Mouse (Mus musculus) kidney, adult 9 months (tissue): ENCODE measurements around the gene Ptprg.

Experiments used
- DNase-seq: peaks from one replicate; pipeline ENCODE4 v3.0.0; 2022

The Ptprg gene

GRCm38 (mm10) chr14:11688142-11688541 lies 134.8 kb downstream of the Ptprg start:
- no peak for DNase-seq

DNA sequence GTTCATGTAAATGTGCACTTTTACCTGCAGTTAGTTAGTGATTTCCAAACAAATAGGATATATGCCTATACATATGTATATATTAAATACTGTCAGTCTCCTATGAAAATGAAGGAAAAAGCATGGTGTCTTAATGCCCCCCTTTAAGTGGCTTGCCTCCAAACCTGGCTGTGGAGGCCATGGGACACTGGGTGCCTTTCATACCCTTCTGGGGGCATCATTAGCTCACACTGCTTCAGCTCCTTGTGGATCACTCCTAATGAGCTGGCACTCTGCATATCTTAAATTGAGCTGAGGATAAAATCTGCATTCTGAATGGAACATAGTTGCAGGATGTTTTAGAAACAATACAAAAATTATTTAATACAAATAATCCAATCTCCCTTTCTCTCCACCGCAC lies 136.7 kb downstream of the Ptprg start:
- no peak for DNase-seq

GRCm38 (mm10) chr14:11691531-11691930 lies 138.2 kb downstream of the Ptprg start:
- DNase-seq = no peak

DNA sequence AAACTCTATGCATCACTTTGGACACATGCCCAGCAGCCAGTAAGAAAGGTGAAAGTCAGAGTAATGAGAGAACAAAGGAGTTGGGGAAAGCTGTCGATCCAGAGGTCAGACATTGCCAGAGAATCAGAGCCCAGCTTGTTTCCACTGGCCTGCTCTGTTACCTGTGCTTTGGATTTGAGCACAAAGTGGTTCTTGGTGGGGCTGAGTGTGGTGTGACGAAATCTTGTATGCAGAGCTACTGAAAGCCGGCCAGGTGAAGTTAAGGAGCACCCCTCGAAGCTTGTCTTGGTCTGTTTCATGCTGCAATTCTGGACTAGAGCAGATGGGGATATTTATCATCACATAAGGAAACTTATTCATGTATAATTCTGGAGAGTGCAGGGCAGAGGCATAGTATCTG lies 145.5 kb downstream of the Ptprg start:
- no peak for DNase-seq

DNA sequence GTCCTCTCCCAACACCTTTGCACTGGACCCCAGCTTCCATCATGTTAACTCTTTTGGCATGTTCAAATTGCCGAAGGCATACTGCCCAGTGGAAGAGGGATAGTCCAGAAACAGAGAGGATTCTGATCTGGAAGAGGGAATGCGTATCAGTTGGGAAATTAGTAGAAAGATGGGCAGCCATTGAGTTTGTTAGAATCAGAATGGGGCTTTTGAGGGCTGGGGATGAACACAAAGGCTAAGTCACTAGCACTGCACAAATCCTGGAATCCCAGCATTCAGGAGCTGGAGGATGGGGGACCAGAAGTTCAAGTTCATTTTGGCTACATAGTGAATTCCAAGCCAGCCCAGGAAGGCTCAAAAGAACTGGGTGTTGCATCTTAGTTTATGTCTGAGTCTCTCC lies 146.3 kb downstream of the Ptprg start:
- DNase-seq = no peak

GRCm38 (mm10) chr14:11701516-11702249 lies 148.4 kb downstream of the Ptprg start:
- no peak for DNase-seq

DNA sequence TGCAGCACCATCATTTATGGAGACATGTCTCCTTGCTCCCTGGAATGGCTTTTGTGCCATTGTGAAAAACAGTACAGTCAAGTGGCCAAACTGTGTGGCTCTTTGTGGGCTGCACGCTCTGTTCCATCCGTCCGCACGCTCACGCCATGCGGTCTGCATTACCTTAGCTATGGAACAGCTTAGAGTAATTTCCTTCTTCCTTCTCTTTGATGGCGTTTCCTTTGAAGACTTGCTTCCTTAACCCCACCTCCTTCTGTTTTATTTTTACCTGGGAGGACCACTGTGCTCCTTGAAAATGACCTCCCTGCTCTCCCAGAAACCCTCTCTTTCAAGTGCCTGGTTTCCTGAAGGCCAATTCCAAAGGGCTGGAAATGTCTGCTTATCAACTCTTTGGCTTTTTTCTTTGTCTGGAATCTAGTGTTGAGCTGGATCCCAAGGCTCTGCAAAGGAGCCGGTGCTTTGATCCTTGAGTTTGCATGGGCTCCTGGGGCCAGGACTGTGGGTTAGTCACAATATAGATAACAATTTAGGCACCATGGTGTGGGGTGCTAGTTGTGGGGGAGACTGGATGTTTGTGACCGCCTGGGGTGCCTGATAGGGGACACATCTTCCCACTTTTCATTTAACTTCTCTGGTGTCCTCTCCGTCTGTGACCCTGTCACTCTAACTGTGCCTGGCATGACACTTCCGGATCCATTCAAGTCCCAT lies 149.6 kb downstream of the Ptprg start:
- no peak for DNase-seq

DNA sequence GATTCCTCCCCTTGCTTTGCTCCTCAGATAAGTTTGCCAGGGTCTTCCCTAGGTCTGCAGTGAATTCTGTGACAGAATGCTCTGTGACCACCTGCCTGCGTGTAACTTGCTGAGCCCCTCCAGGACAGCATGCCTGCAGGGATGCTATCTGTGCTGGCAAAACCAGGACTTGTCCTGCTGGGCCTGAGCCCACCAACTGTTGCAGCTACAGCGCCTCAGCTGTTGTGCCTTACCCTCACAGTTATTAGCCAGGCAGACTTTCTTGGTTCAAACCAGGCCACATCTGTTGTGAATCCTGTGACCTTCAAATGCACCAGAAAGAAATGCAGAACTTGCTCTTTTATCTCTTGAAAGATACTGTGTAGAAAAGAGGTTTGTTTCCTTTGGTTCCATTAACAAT lies 151.5 kb downstream of the Ptprg start:
- no peak for DNase-seq

DNA sequence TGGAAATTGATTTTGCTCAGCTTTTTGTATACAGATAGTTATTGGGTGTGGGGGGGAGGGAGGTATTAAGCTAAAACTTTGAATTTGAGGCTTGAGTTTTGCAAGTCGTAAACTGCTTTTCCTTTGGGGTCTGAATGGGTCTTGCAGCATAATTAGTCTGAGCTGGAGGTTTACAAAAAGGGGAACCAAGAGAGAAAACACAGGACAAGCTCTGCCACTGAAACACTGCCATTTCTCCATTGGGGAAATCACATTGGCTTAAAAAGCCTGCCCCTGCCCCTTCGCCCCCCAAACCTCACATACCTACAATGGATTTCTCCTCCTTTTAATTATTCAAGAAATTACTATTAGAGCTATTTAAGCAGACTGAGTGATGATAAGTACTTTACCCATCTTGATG lies 156.0 kb downstream of the Ptprg start:
- no peak for DNase-seq

- DNase-seq = peak; percentile 16
Measured at GRCm38 (mm10) chr14:11709798-11710197, 156.5 kb downstream of the Ptprg start.

DNA sequence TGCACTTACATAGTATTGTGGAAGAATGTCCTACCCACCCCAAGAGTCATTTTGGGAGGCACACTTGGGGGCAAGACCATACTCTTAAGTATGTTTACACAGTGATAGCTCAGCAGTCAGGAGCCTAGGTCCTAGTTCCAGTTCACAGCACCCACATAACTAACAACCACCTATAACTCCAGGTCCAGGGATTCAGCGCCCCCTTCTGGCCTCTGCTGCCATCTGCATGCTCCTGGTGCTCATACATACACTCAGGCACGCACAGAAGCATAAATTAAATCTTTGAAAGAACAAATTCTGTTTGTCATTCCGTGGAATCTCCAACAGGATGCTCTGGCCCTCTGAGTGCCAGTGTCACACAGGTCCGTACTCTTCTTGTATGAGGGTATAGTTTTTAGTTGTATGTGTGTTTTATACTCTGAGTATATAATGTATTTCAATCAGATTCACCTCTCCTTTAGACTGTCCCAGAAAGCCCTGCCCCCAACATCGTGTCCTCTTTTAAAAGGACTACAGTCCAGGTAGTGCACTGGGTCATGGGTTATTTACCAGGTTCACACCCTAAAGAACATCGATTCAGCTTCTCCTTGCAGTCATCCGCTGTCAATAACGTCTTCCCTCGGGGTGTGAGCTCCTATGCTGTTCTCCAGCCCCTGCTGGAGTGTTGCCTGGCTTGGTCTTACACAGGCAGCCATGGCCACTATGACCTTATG lies 157.2 kb downstream of the Ptprg start:
- DNase-seq = no peak

DNA sequence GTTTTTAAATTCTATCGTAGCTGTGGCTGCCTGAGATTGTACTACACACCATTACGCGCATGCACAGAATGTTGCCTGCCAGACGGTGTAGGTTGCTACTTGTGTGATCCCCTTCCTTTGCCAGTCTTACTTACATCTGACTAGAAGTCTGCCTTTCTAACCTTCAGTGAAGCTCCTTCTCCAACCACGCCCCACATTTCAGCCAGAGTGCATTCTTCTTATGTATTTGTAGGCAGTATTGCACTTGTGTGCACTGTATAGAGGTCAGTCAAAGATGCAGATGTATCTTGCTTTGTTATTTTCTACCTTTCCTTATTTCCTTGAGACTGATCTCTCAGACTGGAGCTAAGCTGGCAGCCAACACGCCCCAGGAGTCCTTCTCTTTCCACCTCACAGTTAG lies 158.8 kb downstream of the Ptprg start:
- no peak for DNase-seq

- no peak for DNase-seq
Measured at GRCm38 (mm10) chr14:11716230-11716629, 162.9 kb downstream of the Ptprg start.

- no peak for DNase-seq
Measured at GRCm38 (mm10) chr14:11718201-11718600, 164.9 kb downstream of the Ptprg start.

GRCm38 (mm10) chr14:11719259-11719658 lies 165.9 kb downstream of the Ptprg start:
- DNase-seq = no peak

GRCm38 (mm10) chr14:11722101-11722500 lies 168.8 kb downstream of the Ptprg start:
- DNase-seq = no peak

GRCm38 (mm10) chr14:11723876-11724275 lies 170.5 kb downstream of the Ptprg start:
- DNase-seq = no peak

- DNase-seq = no peak
Measured at GRCm38 (mm10) chr14:11731223-11731920, 178.0 kb downstream of the Ptprg start.

DNA sequence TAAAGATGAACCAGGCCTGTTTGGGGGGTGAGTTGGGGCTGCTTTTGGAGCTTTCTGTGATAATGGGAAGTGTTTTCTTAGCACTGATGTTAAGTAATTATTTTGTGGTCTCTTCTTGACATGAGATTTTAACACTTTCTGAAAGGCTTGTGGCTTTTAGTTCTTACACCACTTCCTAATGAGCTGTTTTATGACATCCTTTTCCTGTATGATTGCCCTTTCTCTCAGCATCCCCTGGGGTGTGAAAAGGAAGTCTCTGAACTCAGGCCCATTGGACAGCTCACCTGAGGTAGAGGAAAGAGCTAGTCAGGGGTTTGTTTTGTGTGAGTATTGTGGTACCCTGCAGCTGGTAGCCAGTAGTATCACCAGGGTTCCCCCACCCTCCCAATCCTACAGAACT lies 179.0 kb downstream of the Ptprg start:
- DNase-seq = no peak

DNA sequence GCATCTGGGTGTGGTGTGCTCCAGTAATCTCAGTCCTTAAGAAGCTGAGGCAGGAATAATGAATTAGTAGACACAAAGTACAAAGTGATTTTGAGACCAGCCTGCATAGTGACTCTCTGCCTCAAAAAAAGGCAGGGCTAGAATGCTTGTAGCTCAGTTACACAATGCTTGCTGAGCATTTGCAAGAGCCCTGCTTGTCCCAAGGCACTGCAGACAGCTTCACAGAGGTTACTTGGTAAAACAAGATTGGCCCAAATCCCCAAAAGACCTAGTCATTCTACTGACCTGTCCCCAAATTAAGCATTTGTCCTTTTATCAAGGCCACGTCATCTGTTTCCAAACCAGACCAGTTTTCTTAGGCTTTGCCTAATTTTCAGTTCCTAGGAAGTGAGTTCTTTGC lies 190.4 kb downstream of the Ptprg start:
- DNase-seq = no peak

- no peak for DNase-seq
Measured at GRCm38 (mm10) chr14:11752678-11753077, 199.3 kb downstream of the Ptprg start.

DNA sequence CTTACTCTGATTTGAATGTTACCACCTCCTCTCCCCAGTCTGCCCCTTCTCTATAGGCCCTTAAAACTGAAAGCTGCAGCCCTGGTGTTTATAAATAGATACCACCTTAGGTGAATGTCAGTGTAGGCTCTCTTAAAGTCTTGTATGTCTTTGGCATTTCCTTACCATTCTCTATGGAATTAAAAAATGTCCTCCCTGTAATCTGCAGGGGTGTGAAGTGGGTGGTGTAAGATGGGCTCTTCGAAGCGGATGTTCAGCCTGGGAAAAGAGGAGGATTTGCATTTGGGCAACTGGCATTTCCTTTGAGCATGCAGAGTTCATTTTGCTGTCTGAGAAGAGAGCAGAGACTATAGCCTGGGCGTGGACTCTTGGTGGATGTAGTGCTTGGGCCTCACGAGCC lies 201.3 kb downstream of the Ptprg start:
- no peak for DNase-seq

DNA sequence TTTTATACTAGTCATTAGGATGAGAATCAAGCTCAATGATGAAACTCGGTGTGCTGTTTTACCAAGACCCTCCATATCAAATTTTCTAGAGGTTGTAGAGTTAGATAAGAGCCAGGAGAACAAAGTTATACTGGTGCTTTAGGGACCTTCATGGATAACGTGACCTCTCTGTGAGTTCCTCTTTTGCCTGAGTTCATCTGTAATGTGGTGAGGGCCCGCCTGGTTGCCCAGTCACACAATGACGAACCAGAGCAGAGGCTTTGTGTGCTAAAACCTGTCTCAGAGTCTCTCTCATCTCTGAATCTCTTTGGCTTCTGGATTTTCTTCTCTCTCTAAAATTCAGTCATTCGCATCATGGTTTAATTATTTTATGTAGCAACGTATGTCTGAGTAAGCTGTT lies 204.9 kb downstream of the Ptprg start:
- no peak for DNase-seq
